Mouse (Mus musculus) hindbrain, embryonic 14.5 days (tissue): ENCODE measurements around the gene Cnfn. TPM values are rescaled to one million over a fixed set of nuclear protein-coding genes. Genes with fewer than 3 reads are reported as not detected.

Experiments used
- ATAC-seq: fragments of 200-750 bp; cut with Nextera tagmentation; 2 replicates; pipeline ENCODE4 v1.8.0; 2017; ENCODE audit warnings: moderate number of reproducible peaks, mild to moderate bottlenecking, moderate TSS enrichment, moderate library complexity; ENCODE audit not compliant: low FRiP score
- DNase-seq: peaks from one replicate; pipeline ENCODE4 v3.0.0-alpha.2; 2015; ENCODE audit warnings: low spot score
- H3K27ac ChIP-seq: fragments of 300-500 bp; sonication (generic); 2 replicates; pipeline ENCODE4 v1.5.1; 2014; ENCODE audit warnings: mild to moderate bottlenecking, moderate library complexity
- H3K27me3 ChIP-seq: fragments of 300-500 bp; sonication (generic); 2 replicates; pipeline ENCODE4 v1.6.1; 2014; ENCODE audit warnings: mild to moderate bottlenecking, low read length, mixed read lengths; ENCODE audit not compliant: control insufficient read depth, insufficient read depth
- H3K36me3 ChIP-seq: fragments of 300-500 bp; sonication (generic); replicated peaks from 2 replicates; pipeline ENCODE4 v1.6.1; 2014; ENCODE audit not compliant: control insufficient read depth, insufficient read depth
- H3K4me1 ChIP-seq: fragments of 300-500 bp; sonication (generic); replicated peaks from 2 replicates; pipeline ENCODE4 v1.6.1; 2014; ENCODE audit warnings: antibody characterized with exemption, low read length, mixed read lengths; ENCODE audit not compliant: control insufficient read depth, insufficient read depth
- H3K4me2 ChIP-seq: fragments of 300-500 bp; sonication (generic); replicated peaks from 2 replicates; pipeline ENCODE4 v1.6.1; 2014; ENCODE audit warnings: mild to moderate bottlenecking, moderate library complexity
- H3K4me3 ChIP-seq: fragments of 300-500 bp; sonication (generic); replicated peaks from 2 replicates; pipeline ENCODE4 v1.5.1; 2014; ENCODE audit warnings: mild to moderate bottlenecking, low read length
- H3K9ac ChIP-seq: fragments of 300-500 bp; sonication (generic); 2 replicates; pipeline ENCODE4 v1.6.1; 2014
- H3K9me3 ChIP-seq: fragments of 300-500 bp; sonication (generic); 2 replicates; pipeline ENCODE4 v1.6.1; 2016; ENCODE audit warnings: low read length; ENCODE audit not compliant: control insufficient read depth
- WGBS: fragments of 180-500 bp; shearing (Covaris S2); extraction: QIAGEN DNeasy Blood & Tissue Kit; methylation state at CpG from one replicate; pipeline ENCODE4 v1.1.7; 2014; 5-methylcytosine and 5-hydroxymethylcytosine counted together
- polyA plus RNA-seq: library from polyadenylated mRNA; unstranded; fragments of >200 nt; fragmentation: Nextera tagmentation; extraction: Ambion mirVana; gene quantifications from 2 replicates; pipeline ENCODE4 v1.2.1, GENCODE M21; 2014

Cnfn gene
- polyA plus RNA-seq, 1 experiment from 2014 or later: not detected

GRCm38 (mm10) chr7:25376556-25376955 lies 7.0 kb upstream of the Cnfn start:
- H3K27ac ChIP-seq: no peak overlapping the region

GRCm38 (mm10) chr7:25372441-25372840 lies 2.9 kb upstream of the Cnfn start:
- Histone ChIP-seq H3K36me3 (no peaks in the 10 kb centered on the region), H3K9me3 (no peaks in the 10 kb centered on the region), H3K9ac (no peak overlapping the region), H3K4me1 (peaks cover 9% of the 10 kb centered on the region; the same call in 1 of the 2 replicates), H3K4me3 (no peak overlapping the region), H3K4me2 (no peak overlapping the region), H3K27me3 (peaks cover 24% of the 10 kb centered on the region), H3K27ac (no peak overlapping the region)
- ATAC-seq: no peak
- 91% methylated on average over 5 of the region's 5 CpGs for WGBS
- DNase-seq: no peak

More at GRCm38 (mm10) chr7:25376556-25376955, 7.0 kb upstream of the Cnfn start:
- peak; percentile 68; the same call in 1 of the 2 replicates for ATAC-seq
- H3K27me3 ChIP-seq: peaks cover 5% of the 10 kb centered on the region; the same call in 1 of the 2 replicates
- H3K9me3 ChIP-seq: no peaks in the 10 kb centered on the region
- WGBS: 2% methylated on average over 17 of the region's 17 CpGs
- H3K4me2 ChIP-seq: peak overlapping the region; percentile 51
- peak overlapping the region; percentile 48 for H3K9ac ChIP-seq
- H3K4me1 ChIP-seq: peaks cover 11% of the 10 kb centered on the region; the same call in 1 of the 2 replicates
- peak overlapping the region; percentile 30 for H3K4me3 ChIP-seq
- DNase-seq: peak; percentile 77
- H3K36me3 ChIP-seq: peaks cover 14% of the 10 kb centered on the region

GRCm38 (mm10) chr7:25368333-25368732 lies 1.2 kb downstream of the Cnfn start:
- no peak overlapping the region for H3K27ac ChIP-seq
- H3K4me1 ChIP-seq: peaks cover 17% of the 10 kb centered on the region
- H3K9me3 ChIP-seq: no peaks in the 10 kb centered on the region
- DNase-seq (no peak), ATAC-seq (no peak)
- peaks cover 13% of the 10 kb centered on the region for H3K36me3 ChIP-seq
- no peak overlapping the region for H3K4me3 ChIP-seq
- H3K9ac ChIP-seq: no peak overlapping the region
- WGBS: 22% methylated on average over 12 of the region's 12 CpGs
- no peak overlapping the region for H3K4me2 ChIP-seq
- peaks cover 34% of the 10 kb centered on the region for H3K27me3 ChIP-seq

- 0 out of 2 replicates have a peak, but pooled peaks have one; percentile 28 for ATAC-seq
- Histone ChIP-seq H3K36me3 (peaks cover 19% of the 10 kb centered on the region), H3K9ac (no peak overlapping the region), H3K4me2 (no peak overlapping the region), H3K27ac (no peak overlapping the region), H3K4me3 (no peak overlapping the region; the same call in 1 of the 2 replicates), H3K9me3 (no peaks in the 10 kb centered on the region), H3K27me3 (peaks cover 34% of the 10 kb centered on the region), H3K4me1 (peaks cover 17% of the 10 kb centered on the region)
- no peak for DNase-seq
- 2% methylated on average over 33 of the region's 33 CpGs for WGBS
Observed at GRCm38 (mm10) chr7:25367632-25368293, 1.8 kb downstream of the Cnfn start.

GRCm38 (mm10) chr7:25365937-25366625 lies 3.4 kb downstream of the Cnfn start:
- peaks cover 35% of the 10 kb centered on the region for H3K36me3 ChIP-seq
- H3K9me3 ChIP-seq: no peaks in the 10 kb centered on the region
- H3K4me2 ChIP-seq: no peak overlapping the region
- H3K27me3 ChIP-seq: peaks cover 34% of the 10 kb centered on the region
- ATAC-seq (peak; percentile 26; the same call in 1 of the 2 replicates), DNase-seq (peak; percentile 45)
- peak overlapping the region; percentile 9; the same call in 1 of the 2 replicates for H3K27ac ChIP-seq
- H3K9ac ChIP-seq: peak overlapping the region; percentile 36
- 13% methylated on average over 13 of the region's 13 CpGs for WGBS
- peaks cover 17% of the 10 kb centered on the region for H3K4me1 ChIP-seq
- H3K4me3 ChIP-seq: no peak overlapping the region

GRCm38 (mm10) chr7:25363632-25364031 lies 5.9 kb downstream of the Cnfn start:
- peaks cover 58% of the 10 kb centered on the region for H3K36me3 ChIP-seq
- WGBS: 96% methylated on average over 17 of the region's 17 CpGs

GRCm38 (mm10) chr7:25363151-25363550 lies 6.4 kb downstream of the Cnfn start:
- peaks cover 58% of the 10 kb centered on the region for H3K36me3 ChIP-seq
- no peak overlapping the region for H3K9ac ChIP-seq
- peaks cover 18% of the 10 kb centered on the region for H3K27me3 ChIP-seq
- no peak overlapping the region for H3K4me3 ChIP-seq
- no peak overlapping the region for H3K4me2 ChIP-seq
- no peak overlapping the region for H3K27ac ChIP-seq
- WGBS: 89% methylated on average over 19 of the region's 19 CpGs
- no peak for ATAC-seq
- no peak for DNase-seq
- H3K9me3 ChIP-seq: no peaks in the 10 kb centered on the region
- peaks cover 20% of the 10 kb centered on the region for H3K4me1 ChIP-seq

More at GRCm38 (mm10) chr7:25363632-25364031, 5.9 kb downstream of the Cnfn start:
- Histone ChIP-seq H3K9ac (no peak overlapping the region), H3K27ac (no peak overlapping the region), H3K4me1 (peaks cover 17% of the 10 kb centered on the region), H3K4me3 (no peak overlapping the region), H3K9me3 (no peaks in the 10 kb centered on the region), H3K4me2 (no peak overlapping the region), H3K27me3 (peaks cover 23% of the 10 kb centered on the region)
- ATAC-seq (no peak), DNase-seq (no peak)

GRCm38 (mm10) chr7:25358721-25359206 lies 10.8 kb downstream of the Cnfn start:
- Histone ChIP-seq H3K9ac (peak overlapping the region; percentile 28; the same call in 1 of the 2 replicates), H3K4me3 (no peak overlapping the region), H3K27me3 (no peaks in the 10 kb centered on the region), H3K4me1 (0 out of 2 replicates have a peak, but pooled peaks cover 3% of the 10 kb centered on the region), H3K36me3 (peaks cover 88% of the 10 kb centered on the region), H3K4me2 (no peak overlapping the region; the same call in 1 of the 2 replicates), H3K27ac (peak overlapping the region; percentile 51; the same call in 1 of the 2 replicates), H3K9me3 (no peaks in the 10 kb centered on the region)
- WGBS: 41% methylated on average over 19 of the region's 19 CpGs
- DNase-seq (peak; percentile 38), ATAC-seq (peak; percentile 73)

- no peak overlapping the region for H3K9ac ChIP-seq
- 0 out of 2 replicates have a peak, but pooled peaks cover 6% of the 10 kb centered on the region for H3K9me3 ChIP-seq
- H3K4me1 ChIP-seq: no peaks in the 10 kb centered on the region
- no peak overlapping the region for H3K4me3 ChIP-seq
- H3K27me3 ChIP-seq: no peaks in the 10 kb centered on the region
- no peak overlapping the region for H3K4me2 ChIP-seq
- H3K27ac ChIP-seq: no peak overlapping the region
- DNase-seq (no peak), ATAC-seq (no peak)
- peaks cover 91% of the 10 kb centered on the region for H3K36me3 ChIP-seq
- WGBS: 90% methylated on average over 8 of the region's 8 CpGs
Observed at GRCm38 (mm10) chr7:25348861-25349260, 20.7 kb downstream of the Cnfn start.
